Mouse (Mus musculus) hindbrain, embryonic 10.5 days (tissue): ENCODE results near the gene Aplnr. TPM values are rescaled to one million over a fixed set of nuclear protein-coding genes. Genes with fewer than 3 reads are reported as not detected.
A peak's percentile ranks its signal among the peaks of the same experiment; 100 is the strongest.

ENCODE experiments used
- DNase-seq: peaks from one replicate; pipeline ENCODE4 v3.0.0-alpha.2; 2017; ENCODE audit warnings: low spot score
- H3K27ac ChIP-seq: fragments of 300-500 bp; sonication (generic); 2 replicates; pipeline ENCODE4 v1.5.1; 2016; ENCODE audit warnings: mild to moderate bottlenecking, moderate library complexity
- H3K27me3 ChIP-seq: fragments of 300-500 bp; sonication (generic); 2 replicates; pipeline ENCODE4 v1.6.1; 2016; ENCODE audit warnings: mild to moderate bottlenecking; ENCODE audit not compliant: poor library complexity, insufficient read depth, severe bottlenecking
- H3K36me3 ChIP-seq: fragments of 300-500 bp; sonication (generic); 2 replicates; pipeline ENCODE4 v1.6.1; 2016; ENCODE audit warnings: mild to moderate bottlenecking, moderate library complexity
- H3K4me1 ChIP-seq: fragments of 300-500 bp; sonication (generic); replicated peaks from 2 replicates; pipeline ENCODE4 v1.6.1; 2016; ENCODE audit warnings: mild to moderate bottlenecking
- H3K4me3 ChIP-seq: fragments of 300-500 bp; sonication (generic); 2 replicates; pipeline ENCODE4 v1.5.1; 2016; ENCODE audit warnings: mild to moderate bottlenecking, moderate library complexity
- H3K9me3 ChIP-seq: fragments of 300-500 bp; sonication (generic); 2 replicates; pipeline ENCODE4 v1.6.1; 2016; ENCODE audit warnings: mild to moderate bottlenecking, moderate library complexity
- WGBS: fragments of 180-500 bp; shearing (Covaris S2); methylation state at CpG from one replicate; pipeline ENCODE4 v1.1.7; 2016; 5-methylcytosine and 5-hydroxymethylcytosine counted together
- polyA plus RNA-seq: library from polyadenylated mRNA; unstranded; fragments of >200 nt; fragmentation: Nextera tagmentation; extraction: Ambion mirVana; gene quantifications from 2 replicates; pipeline ENCODE4 v1.2.1, GENCODE M21; 2016

Aplnr gene
- polyA plus RNA-seq = 38.9 and 41.7 TPM in 2 replicates

- Histone ChIP-seq H3K4me3 (peak within 1 kb of the TSS; percentile 16), H3K9me3 (no peaks in the 10 kb centered on the region), H3K27me3 (no peaks in the 10 kb centered on the region), H3K4me1 (peaks cover 16% of the 10 kb centered on the region), H3K36me3 (no peaks in the 10 kb centered on the region), H3K27ac (peak within 1 kb of the TSS; percentile 36)
- DNase-seq = no peak
- 3% methylated on average over 4 of the region's 4 CpGs for WGBS
Measured at GRCm38 (mm10) chr2:85136089-85136488, at the start of gene Aplnr. Aplnr (plus strand) TSS chr2:85136225.

DNA sequence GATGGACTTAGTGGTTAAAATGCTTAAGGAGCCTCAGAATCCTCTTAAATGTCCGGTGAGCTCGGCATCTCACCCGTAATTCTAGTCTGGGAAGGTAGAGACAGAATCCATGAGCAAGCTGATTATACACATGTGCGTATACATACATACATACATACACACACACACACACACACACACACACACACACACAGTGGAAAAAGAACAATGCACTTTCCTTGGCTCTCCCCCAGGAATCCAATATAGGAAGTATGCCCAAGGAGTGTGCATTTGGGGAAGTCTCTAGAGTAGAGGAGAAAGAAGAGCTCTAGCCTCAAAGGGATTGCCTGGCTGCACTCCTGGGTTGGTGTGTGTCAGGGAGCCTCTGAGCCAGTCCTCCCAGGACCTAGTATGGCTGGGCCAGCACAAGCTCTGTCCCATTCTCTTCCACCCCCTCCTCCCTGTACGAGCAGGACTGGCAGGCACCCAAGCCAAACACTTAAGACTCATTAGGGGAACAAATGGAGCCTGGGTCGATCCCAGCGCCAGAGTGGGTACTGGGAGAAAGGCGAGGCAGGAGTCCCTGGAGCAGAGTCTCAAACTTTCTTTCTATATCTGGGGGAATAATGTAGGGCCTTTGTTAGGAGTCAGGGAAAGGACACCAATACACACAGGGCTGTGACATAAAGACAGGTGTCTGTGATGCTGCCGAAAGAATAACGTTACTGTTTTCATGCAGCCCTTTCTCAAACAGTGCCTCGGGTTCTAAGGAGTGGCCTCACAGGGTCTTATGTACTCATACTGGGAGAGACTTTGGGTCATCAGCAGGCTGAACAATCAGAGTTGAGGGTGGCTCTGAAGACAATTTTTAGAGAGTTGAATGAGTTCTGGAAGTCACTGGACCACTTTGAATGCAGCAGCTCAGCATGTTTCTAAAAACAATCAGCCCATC lies 47.0 kb upstream of the Aplnr start:
- no peak for DNase-seq
- H3K27me3 ChIP-seq = no peaks in the 10 kb centered on the region
- 65% methylated on average over 11 of the region's 11 CpGs for WGBS
- H3K36me3 ChIP-seq = no peaks in the 10 kb centered on the region
- no peak overlapping the region for H3K4me3 ChIP-seq
- H3K9me3 ChIP-seq = no peaks in the 10 kb centered on the region
- H3K4me1 ChIP-seq = no peaks in the 10 kb centered on the region
- H3K27ac ChIP-seq = no peak overlapping the region

GRCm38 (mm10) chr2:85091325-85091724 lies 44.7 kb upstream of the Aplnr start:
- 94% methylated on average over 4 of the region's 4 CpGs for WGBS
- Histone ChIP-seq H3K9me3 (no peaks in the 10 kb centered on the region), H3K36me3 (no peaks in the 10 kb centered on the region), H3K27ac (no peak overlapping the region), H3K4me3 (no peak overlapping the region), H3K4me1 (peaks cover 10% of the 10 kb centered on the region), H3K27me3 (no peaks in the 10 kb centered on the region)
- no peak for DNase-seq

DNA sequence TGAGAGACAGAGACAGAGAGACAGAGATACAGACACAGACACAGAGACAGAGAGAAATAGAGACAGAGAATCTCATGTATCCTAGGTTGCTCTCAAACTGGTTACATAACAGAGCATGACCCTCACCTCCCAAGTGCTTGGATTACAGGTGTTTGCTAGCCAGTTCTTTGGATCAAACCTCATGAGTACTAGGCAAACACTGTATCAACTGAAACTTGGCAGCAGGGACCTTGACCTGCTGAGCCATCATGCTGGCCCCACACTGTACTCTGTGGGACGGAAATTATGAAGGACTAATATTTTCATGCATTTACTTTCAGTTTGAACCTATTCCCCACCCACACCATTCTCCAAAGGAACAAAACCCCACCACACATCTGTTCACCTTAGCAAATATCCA lies 42.6 kb upstream of the Aplnr start:
- Histone ChIP-seq H3K4me1 (peaks cover 11% of the 10 kb centered on the region), H3K36me3 (no peaks in the 10 kb centered on the region), H3K9me3 (no peaks in the 10 kb centered on the region), H3K4me3 (no peak overlapping the region), H3K27me3 (no peaks in the 10 kb centered on the region), H3K27ac (no peak overlapping the region)
- DNase-seq = no peak
- WGBS = 93% methylated on average over 1 of the region's 1 CpGs

DNA sequence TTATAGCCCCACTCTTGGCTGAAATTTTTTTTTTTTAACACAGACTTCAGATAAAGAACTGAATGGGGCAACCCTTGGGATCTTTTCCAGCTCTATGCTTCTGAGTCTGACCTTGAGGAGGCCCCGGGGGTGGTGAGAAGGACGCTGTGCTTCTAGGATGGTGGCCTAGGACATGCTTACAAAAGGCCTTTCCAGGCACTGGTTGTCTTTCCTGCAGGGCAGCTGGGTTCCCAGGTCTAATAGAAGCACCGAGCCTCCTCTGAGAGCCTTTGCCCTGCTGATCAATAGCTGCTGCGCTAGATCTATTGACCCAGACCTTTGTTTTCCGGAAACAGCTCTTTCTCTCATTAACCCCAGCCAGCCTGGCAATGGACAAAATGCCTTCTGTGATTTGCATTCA lies 40.1 kb upstream of the Aplnr start:
- peak overlapping the region; percentile 73 for H3K27ac ChIP-seq
- peaks cover 11% of the 10 kb centered on the region for H3K4me1 ChIP-seq
- H3K4me3 ChIP-seq = no peak overlapping the region
- no peaks in the 10 kb centered on the region for H3K9me3 ChIP-seq
- peak; percentile 23 for DNase-seq
- WGBS = 47% methylated on average over 5 of the region's 5 CpGs
- H3K36me3 ChIP-seq = no peaks in the 10 kb centered on the region
- no peaks in the 10 kb centered on the region for H3K27me3 ChIP-seq

DNA sequence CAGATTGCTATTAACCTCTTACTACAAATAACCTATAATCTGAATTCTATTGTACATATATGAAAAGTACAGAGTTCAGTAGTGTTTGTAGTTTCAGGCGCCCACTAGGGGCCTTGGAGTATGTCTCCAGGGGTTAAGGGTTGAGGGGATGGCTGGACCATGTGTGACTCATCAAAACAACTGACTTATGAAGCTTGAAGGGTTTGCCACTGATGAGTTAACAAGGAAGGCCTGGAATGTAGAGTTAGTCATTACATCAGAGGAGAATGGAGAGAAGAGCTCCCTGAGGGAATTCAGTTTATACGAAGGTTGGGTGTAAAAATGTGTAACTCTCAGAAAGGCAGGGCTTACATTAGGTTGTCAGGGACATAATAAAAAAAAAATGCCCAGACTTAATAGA lies 38.0 kb upstream of the Aplnr start:
- Histone ChIP-seq H3K36me3 (no peaks in the 10 kb centered on the region), H3K27me3 (no peaks in the 10 kb centered on the region), H3K27ac (no peak overlapping the region), H3K4me3 (no peak overlapping the region), H3K4me1 (peaks cover 11% of the 10 kb centered on the region), H3K9me3 (no peaks in the 10 kb centered on the region)
- no peak for DNase-seq
- WGBS = 86% methylated on average over 2 of the region's 2 CpGs

GRCm38 (mm10) chr2:85098824-85099511 lies 37.1 kb upstream of the Aplnr start:
- no peak for DNase-seq
- Histone ChIP-seq H3K4me3 (no peak overlapping the region), H3K4me1 (peaks cover 11% of the 10 kb centered on the region), H3K36me3 (no peaks in the 10 kb centered on the region), H3K9me3 (no peaks in the 10 kb centered on the region), H3K27me3 (no peaks in the 10 kb centered on the region), H3K27ac (no peak overlapping the region)
- 76% methylated on average over 7 of the region's 7 CpGs for WGBS

DNA sequence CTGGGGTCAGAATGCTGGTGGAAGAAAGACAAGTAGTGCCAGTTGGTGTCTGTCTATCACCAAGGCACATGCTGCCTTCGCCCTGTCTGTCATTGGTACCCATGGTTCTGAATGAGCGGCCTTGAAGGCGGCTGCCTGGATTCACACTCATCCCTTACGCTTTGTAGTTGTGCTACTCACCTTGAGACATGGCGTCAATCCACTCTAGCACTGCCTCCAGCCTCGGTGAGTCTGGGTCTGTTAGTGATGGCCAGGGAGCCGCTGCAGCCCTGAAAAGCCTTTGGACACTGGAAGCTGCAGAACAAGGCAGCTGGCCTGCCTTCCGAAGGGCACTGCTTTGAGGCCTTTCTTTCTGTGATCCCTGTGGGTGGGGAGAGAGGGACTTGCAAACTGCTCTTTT lies 32.8 kb upstream of the Aplnr start:
- Histone ChIP-seq H3K27ac (no peak overlapping the region), H3K4me3 (no peak overlapping the region), H3K4me1 (no peaks in the 10 kb centered on the region), H3K36me3 (no peaks in the 10 kb centered on the region), H3K27me3 (no peaks in the 10 kb centered on the region), H3K9me3 (no peaks in the 10 kb centered on the region)
- WGBS = 80% methylated on average over 8 of the region's 8 CpGs
- no peak for DNase-seq

DNA sequence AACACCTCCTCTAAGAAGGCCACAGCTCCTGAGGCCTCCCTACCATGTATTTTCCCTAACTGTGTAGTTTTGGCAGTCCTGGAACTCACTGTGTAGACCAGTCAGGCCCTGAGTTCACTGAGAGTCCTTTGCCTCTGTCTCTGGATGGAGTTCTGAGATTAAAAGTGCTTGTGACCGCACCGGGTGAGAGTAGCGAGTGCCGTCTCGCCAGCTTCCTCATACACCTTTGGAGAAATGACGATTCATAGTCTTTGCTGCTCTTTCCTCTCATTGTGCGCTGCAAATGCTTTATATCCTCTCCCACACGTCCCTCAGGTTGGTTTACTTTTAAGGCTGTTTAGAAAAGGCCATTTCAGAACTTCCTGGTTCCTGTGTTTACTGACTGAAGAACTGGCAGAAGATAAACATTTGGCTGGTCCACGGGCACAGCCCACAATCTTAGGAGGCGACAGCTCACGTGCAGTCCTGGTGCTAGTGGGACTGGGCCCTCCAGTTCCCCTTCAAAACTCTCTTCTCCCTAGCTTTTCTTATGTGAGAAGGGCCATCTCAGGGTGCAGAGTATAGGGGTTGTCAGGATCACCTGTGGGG lies 30.5 kb upstream of the Aplnr start:
- 84% methylated on average over 11 of the region's 11 CpGs for WGBS
- H3K9me3 ChIP-seq = no peaks in the 10 kb centered on the region

GRCm38 (mm10) chr2:85106068-85106790 lies 29.8 kb upstream of the Aplnr start:
- H3K9me3 ChIP-seq = no peaks in the 10 kb centered on the region
- H3K4me3 ChIP-seq = no peak overlapping the region
- 80% methylated on average over 7 of the region's 7 CpGs for WGBS
- no peaks in the 10 kb centered on the region for H3K4me1 ChIP-seq
- no peak for DNase-seq
- H3K36me3 ChIP-seq = no peaks in the 10 kb centered on the region
- no peaks in the 10 kb centered on the region for H3K27me3 ChIP-seq
- no peak overlapping the region for H3K27ac ChIP-seq

More for the DNA sequence above, 30.5 kb upstream of the Aplnr start:
- Histone ChIP-seq H3K36me3 (no peaks in the 10 kb centered on the region), H3K4me3 (no peak overlapping the region), H3K27me3 (no peaks in the 10 kb centered on the region), H3K4me1 (no peaks in the 10 kb centered on the region), H3K27ac (no peak overlapping the region)
- DNase-seq = no peak

GRCm38 (mm10) chr2:85106941-85107340 lies 29.1 kb upstream of the Aplnr start:
- H3K27me3 ChIP-seq = no peaks in the 10 kb centered on the region
- H3K27ac ChIP-seq = no peak overlapping the region
- 87% methylated on average over 4 of the region's 4 CpGs for WGBS
- H3K36me3 ChIP-seq = no peaks in the 10 kb centered on the region
- no peaks in the 10 kb centered on the region for H3K4me1 ChIP-seq
- no peak overlapping the region for H3K4me3 ChIP-seq
- no peaks in the 10 kb centered on the region for H3K9me3 ChIP-seq
- no peak for DNase-seq

GRCm38 (mm10) chr2:85110288-85110875 lies 25.6 kb upstream of the Aplnr start:
- H3K9me3 ChIP-seq = no peaks in the 10 kb centered on the region
- no peak for DNase-seq
- WGBS = 84% methylated on average over 9 of the region's 9 CpGs
- no peak overlapping the region for H3K4me3 ChIP-seq
- no peaks in the 10 kb centered on the region for H3K4me1 ChIP-seq
- H3K36me3 ChIP-seq = no peaks in the 10 kb centered on the region
- no peak overlapping the region for H3K27ac ChIP-seq
- no peaks in the 10 kb centered on the region for H3K27me3 ChIP-seq
